Mouse (Mus musculus): Measurements from ENCODE around the gene Slc35e4.

Slc35e4 gene

GRCm38 (mm10) chr11:3914109-3914840 lies at the start of gene Slc35e4:
Slc35e4 (minus strand) TSS chr11:3914664.
- peak; percentile 98 for DNase-seq

GRCm38 (mm10) chr11:3963610-3964415 lies 49.3 kb upstream of the Slc35e4 start, which contains the start of gene Pes1:
Pes1 (plus strand) TSS chr11:3963975.
- DNase-seq: peak; percentile 98

- no peak for DNase-seq
These were observed 48.7 kb upstream of the Slc35e4 start for GRCm38 (mm10) chr11:3963155-3963554.

GRCm38 (mm10) chr11:3961761-3962160 lies 47.3 kb upstream of the Slc35e4 start:
- peak; percentile 52 for DNase-seq

- DNase-seq: no peak
These were observed 46.4 kb upstream of the Slc35e4 start for GRCm38 (mm10) chr11:3960901-3961300.

DNA sequence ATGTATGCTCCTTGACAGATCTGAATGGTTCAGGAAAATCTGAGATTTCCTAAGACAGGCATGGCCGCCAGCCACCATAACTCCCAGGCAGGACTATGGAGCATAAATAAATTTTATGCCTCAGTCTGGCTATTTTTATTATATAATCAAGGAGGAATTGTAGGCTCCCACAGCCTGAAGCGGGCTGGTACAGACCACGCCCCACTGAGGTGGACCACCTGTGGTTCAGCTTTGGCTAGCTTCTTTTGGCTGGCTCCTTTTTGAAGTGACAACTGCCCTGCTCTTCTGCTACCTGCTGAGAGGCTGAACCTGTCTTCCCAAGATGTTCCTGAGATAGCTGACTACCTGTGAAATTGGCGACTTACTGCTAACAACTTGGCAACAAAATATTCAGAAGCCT lies 40.9 kb upstream of the Slc35e4 start:
- DNase-seq: peak; percentile 59

- peak; percentile 30 for DNase-seq
These were observed 40.4 kb upstream of the Slc35e4 start for GRCm38 (mm10) chr11:3954876-3955275.

GRCm38 (mm10) chr11:3946386-3946785 lies 31.9 kb upstream of the Slc35e4 start:
- peak; percentile 25 for DNase-seq

GRCm38 (mm10) chr11:3941371-3941770 lies 26.9 kb upstream of the Slc35e4 start:
- peak; percentile 43 for DNase-seq

- DNase-seq: peak; percentile 71
These were observed 22.9 kb upstream of the Slc35e4 start for GRCm38 (mm10) chr11:3937321-3937874.

GRCm38 (mm10) chr11:3936318-3936717 lies 21.9 kb upstream of the Slc35e4 start:
- no peak for DNase-seq

- DNase-seq: peak; percentile 75
These were observed 20.7 kb upstream of the Slc35e4 start for GRCm38 (mm10) chr11:3935135-3935534.

DNA sequence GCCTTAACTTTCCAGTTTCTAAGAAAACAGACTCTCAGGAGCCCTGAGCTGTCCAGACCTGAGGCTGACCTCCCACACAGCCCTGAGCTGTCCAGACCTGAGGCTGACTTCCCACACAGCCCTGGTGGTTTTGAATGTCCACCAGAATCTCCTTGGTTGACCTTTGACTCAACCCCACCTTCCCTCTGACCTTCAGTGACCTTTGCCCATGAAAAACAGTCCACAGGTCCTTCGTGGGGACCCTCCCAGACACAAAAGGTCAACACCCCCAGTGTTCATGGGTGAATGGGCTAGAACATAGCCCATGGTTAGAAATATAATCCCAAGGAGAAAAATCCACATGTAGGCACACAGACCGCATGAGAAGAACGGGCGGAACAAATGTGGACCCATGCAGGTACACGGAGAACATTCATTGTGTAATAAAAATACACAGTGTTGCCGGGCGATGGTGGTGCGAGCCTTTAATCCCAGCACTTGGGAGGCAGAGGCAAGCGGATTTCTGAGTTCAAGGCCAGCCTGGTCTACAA lies 19.4 kb upstream of the Slc35e4 start:
- DNase-seq: peak; percentile 75

DNA sequence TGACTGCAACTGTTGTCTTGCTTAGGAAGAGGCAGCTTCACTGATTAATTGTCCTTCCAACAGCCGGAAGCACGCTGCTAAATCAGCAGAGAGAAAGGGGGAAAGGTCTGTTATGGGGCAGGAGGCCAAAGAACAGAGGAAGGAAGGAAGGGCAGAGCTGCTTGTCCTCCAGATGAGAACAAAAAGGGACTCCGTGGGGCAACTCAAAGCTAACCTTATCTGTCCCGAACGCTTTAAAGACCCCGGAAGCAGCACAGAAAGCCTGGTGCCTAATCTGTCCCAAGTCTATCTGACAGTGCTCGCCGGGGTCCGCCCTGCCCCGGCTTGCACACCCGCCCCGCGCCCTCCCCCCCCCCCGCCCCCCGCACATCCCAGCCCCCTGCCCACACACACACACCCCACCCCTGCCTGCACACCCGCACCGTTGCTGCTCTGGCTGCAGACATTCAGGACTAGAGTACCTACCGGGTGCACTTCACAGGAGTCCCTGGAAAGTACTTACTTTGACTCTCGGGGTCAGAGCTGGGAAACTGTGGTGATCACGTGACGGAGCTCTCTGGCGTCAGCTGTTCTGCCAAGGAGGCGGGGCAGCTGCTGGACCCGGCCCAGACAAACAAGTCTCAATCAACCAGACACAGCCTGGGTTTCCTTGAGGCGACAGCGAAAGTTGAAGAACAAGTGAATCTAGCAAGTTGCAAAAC lies 17.2 kb upstream of the Slc35e4 start, which contains the start of gene Tcn2:
Gene Tcn2, minus strand, starts transcription at position 649 of the 701 bp plus-strand sequence.
- DNase-seq: peak; percentile 99

GRCm38 (mm10) chr11:3930931-3931330 lies 16.5 kb upstream of the Slc35e4 start:
- peak; percentile 86 for DNase-seq

DNA sequence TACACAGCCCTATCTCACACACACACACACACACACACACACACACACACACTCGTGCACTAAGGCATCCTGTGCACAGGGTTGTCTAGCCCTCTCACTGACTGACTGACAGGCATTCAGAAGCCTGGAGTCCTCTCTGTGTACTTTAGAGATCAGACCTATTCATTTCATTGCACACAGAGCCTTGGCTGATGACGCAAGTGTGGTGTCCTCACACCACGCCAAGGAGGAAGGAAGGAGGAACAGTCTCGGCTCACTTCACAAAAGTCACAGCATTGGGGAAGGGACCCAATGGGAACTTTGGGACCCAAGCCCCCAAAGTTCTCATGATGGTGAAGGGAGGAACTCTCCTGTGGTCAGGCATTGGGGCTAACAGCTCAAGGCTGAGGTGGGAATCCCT lies 15.6 kb upstream of the Slc35e4 start:
- DNase-seq: peak; percentile 84

DNA sequence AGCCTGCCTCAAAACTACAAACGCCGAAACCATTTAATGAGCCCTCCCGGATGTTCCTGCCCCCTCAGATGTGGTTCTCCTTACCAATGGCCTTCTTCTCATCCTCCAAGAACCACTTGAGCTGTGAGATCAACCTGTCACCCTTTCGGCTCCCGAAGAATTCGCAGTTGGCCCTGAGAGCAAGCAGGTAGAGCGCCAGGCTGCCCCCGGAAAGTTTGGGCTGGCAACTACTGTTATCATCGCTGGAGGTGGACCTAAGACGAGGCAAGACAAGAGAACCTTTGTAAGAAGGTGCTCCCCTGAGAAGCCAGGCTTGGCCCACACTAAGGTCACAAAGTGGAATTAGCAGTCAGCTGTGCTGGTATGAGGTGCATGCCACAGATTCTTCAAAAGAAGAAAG lies 11.5 kb upstream of the Slc35e4 start:
- DNase-seq: peak; percentile 87

GRCm38 (mm10) chr11:3922731-3923130 lies 8.3 kb upstream of the Slc35e4 start:
- no peak for DNase-seq

DNA sequence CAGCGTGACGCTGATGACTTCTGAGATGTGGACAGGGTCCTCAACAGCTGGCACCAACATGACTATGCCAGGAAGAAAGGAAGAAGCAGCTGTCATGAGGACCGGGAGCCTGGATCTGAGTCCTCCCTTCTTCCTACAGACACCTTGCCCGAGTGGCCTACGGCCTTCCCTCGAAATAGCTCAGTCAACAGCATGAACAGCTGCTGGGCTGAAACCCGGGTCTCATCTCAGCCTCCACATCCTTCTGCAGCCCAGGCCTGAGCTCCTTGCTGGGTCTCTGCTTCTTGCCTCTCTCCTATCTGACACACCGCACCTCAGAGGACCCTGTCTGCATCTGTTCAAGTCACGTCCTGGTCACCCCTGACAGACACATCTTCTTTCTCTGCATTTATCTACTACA lies 7.7 kb upstream of the Slc35e4 start:
- DNase-seq: peak; percentile 90

- peak; percentile 87 for DNase-seq
These were observed 6.9 kb upstream of the Slc35e4 start for GRCm38 (mm10) chr11:3921281-3921850.

DNA sequence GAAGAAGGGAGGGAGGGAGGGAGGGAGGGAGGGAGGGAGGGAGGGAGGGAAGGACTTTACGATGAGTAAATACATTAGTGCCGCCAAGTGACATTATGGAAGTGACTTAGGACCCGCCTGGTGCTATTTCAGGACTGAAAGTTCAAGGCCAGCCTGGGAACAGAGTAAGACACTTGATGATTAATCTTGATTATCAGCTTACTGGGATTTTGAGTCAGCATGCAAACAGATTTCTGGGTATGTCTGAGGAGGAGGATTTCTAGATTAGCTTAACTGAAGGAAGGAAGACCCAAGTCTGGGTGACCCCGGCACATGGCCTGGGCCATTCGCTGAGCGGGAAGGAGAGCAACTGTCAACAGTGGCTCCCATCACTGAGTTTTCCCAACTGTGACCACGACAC lies 6.0 kb upstream of the Slc35e4 start:
- no peak for DNase-seq

GRCm38 (mm10) chr11:3918738-3919137 lies 4.3 kb upstream of the Slc35e4 start:
- no peak for DNase-seq

Measured in heart, adult 11 months (tissue).